Mouse (Mus musculus) layer of hippocampus, adult 11-12 months (tissue): ENCODE measurements around the gene Cadm3.

Experiments used
- DNase-seq: peaks from one replicate; pipeline ENCODE4 v3.0.0; 2022; ENCODE audit warnings: low spot score

Cadm3 gene

GRCm38 (mm10) chr1:173357799-173358198 is 9.7 kb downstream of the Cadm3 start:
- DNase-seq = no peak

DNA sequence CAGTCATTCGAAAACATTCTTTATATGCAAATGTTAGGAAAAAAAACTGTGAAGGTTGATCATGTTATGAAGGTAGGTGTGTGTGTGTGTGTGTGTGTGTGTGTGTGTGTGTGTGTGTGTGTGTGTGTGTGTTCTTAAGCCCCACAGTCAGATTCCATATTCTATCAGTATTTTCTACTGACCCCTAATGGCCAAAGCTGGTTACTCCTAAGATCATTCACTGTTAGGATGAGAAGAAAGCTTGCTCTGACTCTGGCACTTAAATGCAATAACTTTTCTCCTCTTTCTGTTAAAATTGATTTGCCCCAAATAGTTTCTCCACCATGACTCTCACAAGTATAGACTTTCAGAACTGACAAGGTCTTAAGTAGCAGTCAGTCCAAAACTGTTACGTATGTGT is 10.8 kb downstream of the Cadm3 start:
- no peak for DNase-seq

- DNase-seq = no peak
These were observed 12.2 kb downstream of the Cadm3 start for GRCm38 (mm10) chr1:173355107-173355846.

GRCm38 (mm10) chr1:173350372-173350957 is 17.0 kb downstream of the Cadm3 start, which contains the start of gene Aim2:
Gene Aim2 (plus strand): TSS chr1:173350879.
- no peak for DNase-seq

DNA sequence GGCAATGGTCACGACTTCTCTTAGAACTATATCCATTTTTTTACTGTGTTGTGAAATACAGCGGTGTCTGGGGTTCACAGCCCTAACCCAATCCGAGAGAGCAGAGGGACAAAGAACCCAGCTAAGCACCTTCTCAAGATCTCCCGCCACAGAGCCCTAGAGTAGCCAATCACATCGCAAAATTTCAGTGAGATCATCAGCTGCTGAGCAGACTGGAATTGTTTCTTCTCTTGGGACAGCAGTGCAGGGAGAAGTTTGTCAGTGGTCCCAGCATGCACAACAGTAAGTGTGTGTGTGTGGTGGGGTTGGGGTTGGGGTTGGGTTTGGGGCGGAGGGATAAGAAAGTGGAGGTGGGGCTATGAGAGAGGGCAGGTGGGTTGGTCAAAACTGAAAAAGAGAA is 17.5 kb downstream of the Cadm3 start:
- DNase-seq = no peak

GRCm38 (mm10) chr1:173349192-173349591 is 18.3 kb downstream of the Cadm3 start:
- no peak for DNase-seq

GRCm38 (mm10) chr1:173348527-173348926 is 19.0 kb downstream of the Cadm3 start:
- no peak for DNase-seq

- DNase-seq = no peak
These were observed 22.4 kb downstream of the Cadm3 start for GRCm38 (mm10) chr1:173345112-173345511.

- no peak for DNase-seq
These were observed 23.6 kb downstream of the Cadm3 start for GRCm38 (mm10) chr1:173343934-173344333.

DNA sequence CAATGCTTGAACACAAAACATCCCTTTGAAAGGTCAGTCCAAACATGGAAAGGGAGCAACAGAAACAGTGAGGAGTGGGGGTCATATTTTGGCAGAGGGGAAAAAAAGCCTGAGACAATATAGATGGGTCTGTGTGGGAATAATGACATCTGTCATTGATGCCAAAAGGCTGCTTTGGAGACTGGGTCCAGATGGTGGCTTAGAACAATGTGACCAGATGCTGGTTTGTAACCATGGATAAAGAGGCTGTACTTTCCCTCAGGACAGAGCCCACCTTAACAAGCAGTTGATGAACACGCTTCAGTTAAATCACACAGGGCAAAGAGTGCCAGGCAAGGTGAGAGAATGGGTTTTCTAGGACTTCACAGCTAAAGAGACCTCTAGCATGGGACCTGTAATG is 25.1 kb downstream of the Cadm3 start:
- DNase-seq = no peak

- peak; percentile 76 for DNase-seq
These were observed 28.0 kb downstream of the Cadm3 start for GRCm38 (mm10) chr1:173339543-173339942.

- DNase-seq = no peak
These were observed 30.5 kb downstream of the Cadm3 start for GRCm38 (mm10) chr1:173337008-173337407.

- DNase-seq = no peak
These were observed 31.6 kb downstream of the Cadm3 start for GRCm38 (mm10) chr1:173335903-173336302.

GRCm38 (mm10) chr1:173333312-173334253 is 33.9 kb downstream of the Cadm3 start, which contains the start of gene Ackr1:
Gene Ackr1 (minus strand): TSS chr1:173333750.
- DNase-seq = no peak

GRCm38 (mm10) chr1:173332418-173332817 is 35.1 kb downstream of the Cadm3 start:
- DNase-seq = no peak

- DNase-seq = no peak
These were observed 37.8 kb downstream of the Cadm3 start for GRCm38 (mm10) chr1:173329743-173330142.

- DNase-seq = no peak
These were observed 38.3 kb downstream of the Cadm3 start for GRCm38 (mm10) chr1:173329185-173329584.

DNA sequence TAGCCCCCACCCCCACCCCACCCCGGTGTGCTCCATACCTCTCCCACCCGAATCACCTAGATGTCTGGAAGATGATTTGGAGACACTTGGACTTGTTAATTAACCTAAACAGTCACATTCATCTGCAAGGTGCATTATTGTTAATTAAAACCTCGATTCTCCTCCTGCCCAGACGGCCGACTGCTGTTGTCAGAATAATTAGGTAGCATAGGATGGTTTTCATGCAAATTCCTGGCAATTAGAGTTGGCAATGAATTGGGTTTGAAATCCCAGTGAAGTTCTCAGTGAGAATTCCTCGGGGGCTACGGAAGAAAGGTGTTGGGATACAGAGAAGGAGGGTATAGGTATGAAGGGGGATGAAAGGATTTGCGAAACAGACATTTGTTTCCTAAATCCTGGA is 39.0 kb downstream of the Cadm3 start:
- no peak for DNase-seq

- DNase-seq = no peak
These were observed 40.9 kb downstream of the Cadm3 start for GRCm38 (mm10) chr1:173326552-173326951.

- no peak for DNase-seq
These were observed 42.1 kb downstream of the Cadm3 start for GRCm38 (mm10) chr1:173325395-173325794.

GRCm38 (mm10) chr1:173324961-173325360 is 42.5 kb downstream of the Cadm3 start:
- DNase-seq = no peak

GRCm38 (mm10) chr1:173323839-173324585 is 43.5 kb downstream of the Cadm3 start:
- DNase-seq = no peak
